Mouse (Mus musculus): ENCODE results near the gene Rd3. TPM values are rescaled to one million over a fixed set of nuclear protein-coding genes. Genes with fewer than 3 reads are reported as not detected.
A peak's percentile ranks its signal among the peaks of the same experiment; 100 is the strongest.

The Rd3 gene
- polyA plus RNA-seq, 1 experiment: 0.52 TPM

DNA sequence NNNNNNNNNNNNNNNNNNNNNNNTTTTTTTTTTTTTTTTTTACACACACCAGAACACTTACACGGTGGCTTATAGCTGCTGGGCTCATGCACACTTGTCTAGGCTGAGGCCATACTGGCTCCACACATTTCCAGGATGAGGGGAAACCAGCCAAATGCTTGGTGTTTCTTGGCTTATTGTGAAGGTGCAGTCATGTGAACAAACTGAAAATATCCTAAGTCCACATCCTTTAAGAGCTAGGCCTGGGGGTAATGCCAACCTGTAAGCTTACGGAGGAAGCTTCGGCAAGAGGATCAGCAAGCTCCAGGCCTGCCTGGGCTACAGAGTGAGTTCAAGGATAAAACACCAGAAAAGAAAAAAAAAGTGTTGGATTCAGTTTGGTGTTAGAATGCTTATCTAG, 19.8 kb upstream of the Rd3 start:
- H3K27ac ChIP-seq (ENCODE audit: insufficient read depth, low read length): no peak overlapping the region
- no peaks in the 10 kb centered on the region for H3K4me1 ChIP-seq (ENCODE audit: control insufficient read depth, insufficient read depth, low read length)
- no peak overlapping the region for H3K4me3 ChIP-seq (ENCODE audit: insufficient read depth, low read length)
- TF ChIP-seq POLR2A (IDR thresholded peaks at IDR 0.05; ENCODE audit: extremely low read depth, insufficient read depth, low read length) (no peak), CTCF (IDR thresholded peaks at IDR 0.05; ENCODE audit: extremely low read depth, insufficient read depth, low read length) (no peak)

DNA sequence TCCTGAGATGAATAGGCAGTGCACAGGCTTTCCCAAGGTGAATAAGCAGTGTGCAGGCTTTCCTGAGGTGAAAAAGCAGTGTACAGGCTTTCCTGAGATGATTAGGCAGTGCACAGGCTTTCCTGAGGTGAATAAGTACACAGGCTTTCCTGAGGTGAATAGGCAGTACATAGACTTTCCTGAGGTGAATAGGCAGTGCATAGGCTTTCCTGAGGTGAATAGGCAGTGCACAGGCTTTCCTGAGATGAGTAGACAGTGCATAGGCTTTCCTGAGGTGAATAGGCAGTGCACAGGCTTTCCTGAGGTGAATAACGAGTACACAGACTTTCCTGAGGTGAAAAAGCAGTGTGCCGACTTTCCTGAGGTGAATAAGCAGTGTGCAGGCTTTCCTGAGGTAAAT, 16.2 kb upstream of the Rd3 start:
- no peak overlapping the region for H3K4me3 ChIP-seq (ENCODE audit: insufficient read depth, low read length)
- TF ChIP-seq CTCF (IDR thresholded peaks at IDR 0.05; ENCODE audit: extremely low read depth, insufficient read depth, low read length) (no peak), POLR2A (IDR thresholded peaks at IDR 0.05; ENCODE audit: extremely low read depth, insufficient read depth, low read length) (no peak)

DNA sequence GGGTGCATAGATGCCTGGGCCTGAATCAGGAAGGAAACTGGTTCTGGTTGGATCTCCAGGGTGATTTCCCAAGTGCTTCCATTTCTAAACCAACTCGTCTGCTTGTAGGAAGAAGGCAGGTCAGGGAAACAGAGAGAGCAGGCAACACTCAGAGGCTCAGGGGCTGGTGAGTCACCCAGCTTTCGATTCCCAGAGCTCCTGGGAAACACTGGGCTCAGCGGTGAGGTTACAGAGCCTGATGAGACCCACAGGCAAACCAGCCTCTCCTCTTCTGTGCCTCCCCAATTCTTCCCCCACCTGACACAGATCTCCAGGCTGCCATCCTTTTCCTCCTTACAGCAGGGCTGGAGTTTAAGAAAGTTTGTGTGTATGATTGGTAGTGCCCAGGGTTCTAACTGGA, 13.8 kb upstream of the Rd3 start:
- no peak overlapping the region for H3K27ac ChIP-seq (ENCODE audit: insufficient read depth, low read length)
- TF ChIP-seq CTCF (IDR thresholded peaks at IDR 0.05; ENCODE audit: extremely low read depth, insufficient read depth, low read length) (no peak), POLR2A (IDR thresholded peaks at IDR 0.05; ENCODE audit: extremely low read depth, insufficient read depth, low read length) (no peak)
- H3K4me1 ChIP-seq (ENCODE audit: control insufficient read depth, insufficient read depth, low read length): no peaks in the 10 kb centered on the region; the same call in 1 of the 2 replicates
- no peak overlapping the region for H3K4me3 ChIP-seq (ENCODE audit: insufficient read depth, low read length)

More for the DNA sequence above, 16.2 kb upstream of the Rd3 start:
- Histone ChIP-seq H3K4me1 (ENCODE audit: control insufficient read depth, insufficient read depth, low read length) (no peaks in the 10 kb centered on the region; the same call in 1 of the 2 replicates), H3K27ac (ENCODE audit: insufficient read depth, low read length) (no peak overlapping the region)

DNA sequence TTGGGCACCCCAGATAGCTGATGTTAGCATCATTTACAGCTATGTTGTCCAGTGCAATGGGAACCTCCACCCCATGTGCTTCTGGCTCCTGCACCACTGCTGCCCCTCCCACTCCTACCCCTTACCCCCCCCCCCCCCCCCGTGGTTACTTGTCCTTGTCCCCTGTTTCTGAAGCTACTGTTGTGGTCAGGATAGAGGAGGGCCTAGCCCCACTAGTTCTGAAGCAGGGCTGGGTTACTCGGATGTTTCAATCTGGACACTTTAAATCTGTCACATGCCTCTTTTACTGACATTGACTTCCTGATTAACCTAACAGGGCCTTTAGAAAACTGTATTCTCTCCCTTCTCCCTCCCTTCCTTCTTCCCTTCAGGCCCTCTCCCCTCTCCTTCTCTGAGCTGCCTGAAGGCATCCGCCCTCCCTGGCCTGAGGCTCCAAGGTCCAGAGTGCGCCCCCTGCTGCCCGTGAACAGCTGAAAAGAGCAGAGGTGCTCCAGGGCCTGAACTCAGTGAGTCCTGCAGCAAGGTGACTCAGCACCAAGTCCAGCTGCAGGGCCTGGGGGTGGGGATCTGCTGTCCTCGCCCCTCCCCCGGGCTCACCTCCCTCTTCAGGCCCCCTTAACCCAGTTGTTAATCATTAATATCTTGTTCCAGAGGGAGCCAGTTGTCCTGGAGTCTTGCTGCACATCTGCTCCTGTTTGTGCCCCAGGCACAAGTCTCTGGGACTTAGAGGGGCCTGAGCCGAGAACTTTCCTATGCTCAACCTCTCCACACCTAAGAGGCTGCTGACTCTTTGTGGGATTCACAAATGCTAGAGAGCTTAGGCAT, 13.0 kb upstream of the Rd3 start:
- TF ChIP-seq CTCF (IDR thresholded peaks at IDR 0.05; ENCODE audit: extremely low read depth, insufficient read depth, low read length) (peak; percentile 70), POLR2A (IDR thresholded peaks at IDR 0.05; ENCODE audit: extremely low read depth, insufficient read depth, low read length) (no peak)
- H3K4me3 ChIP-seq (ENCODE audit: insufficient read depth, low read length): no peak overlapping the region
- H3K27ac ChIP-seq (ENCODE audit: insufficient read depth, low read length): no peak overlapping the region
- no peaks in the 10 kb centered on the region; the same call in 1 of the 2 replicates for H3K4me1 ChIP-seq (ENCODE audit: control insufficient read depth, insufficient read depth, low read length)

DNA sequence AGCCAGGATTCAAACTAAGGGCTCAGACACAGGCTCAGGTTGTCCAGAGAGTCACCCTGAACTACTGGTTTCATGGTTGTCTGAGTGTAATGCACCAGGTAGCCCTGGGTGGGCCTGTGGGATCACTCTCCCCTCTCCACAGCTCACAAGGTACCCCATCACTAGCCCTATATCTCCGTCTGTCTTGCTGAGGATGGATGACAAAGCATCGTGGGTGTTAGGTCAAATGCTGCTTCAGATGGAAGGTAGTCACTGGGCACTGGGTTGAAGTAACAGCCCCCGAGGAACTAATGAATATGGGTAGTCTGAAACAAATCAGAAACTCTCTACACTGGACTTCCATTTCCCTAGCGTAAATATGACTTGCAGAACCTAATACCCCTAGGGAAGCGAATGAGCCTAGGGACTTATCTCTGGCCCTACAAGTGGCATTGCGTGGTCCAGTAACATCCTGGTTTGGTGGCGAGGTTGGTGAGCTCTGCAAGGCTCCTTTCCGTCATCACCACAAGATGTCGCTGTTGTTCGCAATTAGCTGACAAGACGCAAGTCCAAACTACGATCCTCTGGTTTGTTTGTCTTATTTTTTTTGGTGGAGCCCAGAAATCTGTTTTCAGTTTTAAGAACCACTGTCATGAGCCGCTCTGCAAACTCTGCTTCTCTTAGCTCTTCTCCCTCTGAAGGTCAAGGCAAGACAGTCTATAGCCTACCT, 12.2 kb upstream of the Rd3 start:
- TF ChIP-seq CTCF (IDR thresholded peaks at IDR 0.05; ENCODE audit: extremely low read depth, insufficient read depth, low read length): peak; percentile 97
- no peak for TF ChIP-seq POLR2A (IDR thresholded peaks at IDR 0.05; ENCODE audit: extremely low read depth, insufficient read depth, low read length)
- Histone ChIP-seq H3K4me3 (ENCODE audit: insufficient read depth, low read length) (no peak overlapping the region), H3K4me1 (ENCODE audit: control insufficient read depth, insufficient read depth, low read length) (no peaks in the 10 kb centered on the region; the same call in 1 of the 2 replicates), H3K27ac (ENCODE audit: insufficient read depth, low read length) (no peak overlapping the region)

DNA sequence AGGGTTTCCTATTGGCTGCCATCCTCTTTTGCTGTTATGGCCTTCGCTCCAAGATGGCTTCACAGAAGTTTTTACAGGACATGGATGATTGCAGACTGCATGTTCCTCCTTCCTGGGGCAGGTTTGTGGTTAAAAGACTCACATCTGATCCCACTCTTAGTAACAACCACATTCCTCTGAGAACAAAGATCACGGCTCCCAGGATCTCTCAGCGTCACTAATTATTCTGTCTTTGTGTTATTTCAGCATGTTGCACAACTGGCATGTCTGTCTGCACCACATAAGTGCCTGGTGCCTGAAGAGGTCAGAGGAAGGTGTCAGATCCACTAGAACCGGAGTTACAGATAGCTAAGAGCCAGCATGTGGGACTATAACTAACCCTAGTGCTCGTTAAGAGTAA, 7.2 kb upstream of the Rd3 start:
- no peak overlapping the region for H3K4me3 ChIP-seq (ENCODE audit: insufficient read depth, low read length)
- no peak overlapping the region for H3K27ac ChIP-seq (ENCODE audit: insufficient read depth, low read length)
- TF ChIP-seq POLR2A (IDR thresholded peaks at IDR 0.05; ENCODE audit: extremely low read depth, insufficient read depth, low read length) (no peak), CTCF (IDR thresholded peaks at IDR 0.05; ENCODE audit: extremely low read depth, insufficient read depth, low read length) (no peak)
- H3K4me1 ChIP-seq (ENCODE audit: control insufficient read depth, insufficient read depth, low read length): no peaks in the 10 kb centered on the region; the same call in 1 of the 2 replicates

DNA sequence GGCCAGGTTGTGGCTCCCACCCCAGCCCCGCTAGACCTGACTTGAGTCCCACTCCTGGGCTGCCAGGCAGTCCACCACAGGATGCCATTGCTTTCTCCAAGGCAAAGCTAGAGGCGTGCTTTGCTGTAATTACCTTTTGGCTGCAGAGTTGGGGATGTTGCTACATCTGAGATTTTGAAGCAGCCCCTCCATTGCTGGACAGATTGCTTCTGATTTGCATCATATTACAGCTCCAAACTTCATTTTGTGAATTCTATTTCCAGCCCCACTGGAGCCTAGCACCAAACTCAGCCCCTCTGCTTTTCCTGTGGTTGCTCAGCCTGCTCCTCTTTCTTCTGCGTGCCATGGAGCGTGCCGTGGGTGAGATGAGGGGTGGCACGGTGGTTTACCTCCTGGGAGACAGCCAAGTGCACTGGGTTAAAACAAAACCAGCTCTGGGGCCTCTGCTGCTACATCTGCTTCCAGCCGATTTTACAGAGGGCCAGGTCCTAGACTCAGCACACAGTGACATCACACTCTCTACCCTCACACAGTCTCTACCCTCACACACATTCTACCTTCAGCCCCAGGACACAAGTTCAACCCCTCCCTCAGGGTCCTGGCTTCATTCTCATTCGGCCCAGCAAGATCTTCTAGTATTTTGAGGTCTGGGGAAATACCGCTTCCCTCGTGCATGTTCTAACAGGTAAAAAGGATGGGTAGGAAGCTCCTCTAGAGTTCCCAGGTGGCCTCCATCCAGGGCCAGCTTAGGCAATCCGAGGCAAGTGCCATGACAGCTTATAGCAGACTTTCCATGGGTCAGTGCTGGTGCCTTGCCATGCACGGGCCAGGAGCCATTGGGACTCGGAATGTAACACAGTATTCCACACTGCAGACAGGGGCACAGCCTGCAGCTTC, 2.4 kb upstream of the Rd3 start:
- TF ChIP-seq CTCF (IDR thresholded peaks at IDR 0.05; ENCODE audit: extremely low read depth, insufficient read depth, low read length) (no peak), POLR2A (IDR thresholded peaks at IDR 0.05; ENCODE audit: extremely low read depth, insufficient read depth, low read length) (no peak)
- Histone ChIP-seq H3K4me3 (ENCODE audit: insufficient read depth, low read length) (no peak overlapping the region), H3K27ac (ENCODE audit: insufficient read depth, low read length) (no peak overlapping the region), H3K4me1 (ENCODE audit: control insufficient read depth, insufficient read depth, low read length) (0 out of 2 replicates have a peak, but pooled peaks cover 2% of the 10 kb centered on the region)

DNA sequence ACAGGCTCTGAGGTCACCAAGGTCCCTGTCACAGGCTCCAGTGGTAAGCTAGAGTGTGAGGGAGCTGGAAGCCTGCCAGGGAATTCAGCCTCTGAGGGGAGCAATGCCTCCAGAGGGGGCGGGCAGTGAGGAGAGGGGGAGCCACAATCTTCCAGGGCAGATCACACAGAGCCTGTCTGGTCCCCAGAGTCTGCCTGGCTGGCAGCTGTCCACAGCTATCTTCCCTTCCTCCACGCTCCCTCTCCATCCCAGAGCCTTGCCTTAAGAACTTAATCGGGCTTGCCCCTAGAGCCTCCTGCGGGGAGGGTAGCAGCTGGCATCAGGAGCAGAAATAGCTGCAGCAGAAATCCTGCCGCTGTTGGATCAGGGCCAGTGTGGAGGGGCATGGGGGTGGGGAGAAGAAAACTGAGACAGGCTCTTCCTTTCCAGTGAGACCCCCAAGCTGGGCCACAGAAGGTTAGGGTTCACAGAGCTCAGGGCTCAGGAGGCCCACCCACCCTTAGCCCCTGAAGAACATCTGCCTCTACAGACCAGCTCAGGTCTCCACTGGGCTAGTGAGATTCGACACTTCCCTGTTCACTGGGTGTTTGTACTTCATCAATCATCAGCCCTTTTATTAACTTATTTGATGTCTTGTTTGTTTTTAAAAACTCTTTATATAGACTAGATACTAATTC, 4.4 kb downstream of the Rd3 start:
- Histone ChIP-seq H3K4me3 (ENCODE audit: insufficient read depth, low read length) (no peak overlapping the region), H3K4me1 (ENCODE audit: control insufficient read depth, insufficient read depth, low read length) (0 out of 2 replicates have a peak, but pooled peaks cover 2% of the 10 kb centered on the region), H3K27ac (ENCODE audit: insufficient read depth, low read length) (no peak overlapping the region)
- TF ChIP-seq CTCF (IDR thresholded peaks at IDR 0.05; ENCODE audit: extremely low read depth, insufficient read depth, low read length) (no peak), POLR2A (IDR thresholded peaks at IDR 0.05; ENCODE audit: extremely low read depth, insufficient read depth, low read length) (no peak)
